9 mouse cellular contexts compared by ENCODE assay signal in the genomic region with DNA sequence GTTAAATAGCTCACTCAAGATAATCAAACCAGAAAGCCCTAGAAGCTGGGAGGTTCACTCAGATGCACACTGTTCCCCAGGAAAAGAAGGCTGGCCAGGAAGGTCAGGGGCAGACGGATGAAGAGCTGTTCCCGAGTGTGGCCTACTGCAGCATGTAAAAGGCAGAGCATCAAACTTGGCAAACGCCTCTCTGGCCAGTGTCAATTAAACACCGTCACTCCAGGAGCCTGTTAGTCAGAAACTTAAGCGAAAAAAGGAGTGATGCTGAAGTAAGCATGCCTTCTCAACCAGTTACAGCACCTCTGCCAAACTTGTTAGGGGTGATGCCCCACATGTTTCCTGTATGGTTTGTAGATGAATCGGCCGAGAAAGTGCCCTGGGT.
DNase-seq lines count a peak whose midpoint lies in the region; ATAC-seq and TF ChIP-seq lines count a peak whose summit lies in the region.
"Had no signal": no experiment of that assay in that cellular context is flagged by ENCODE, and none has a peak within 500 bp of the region (broad histone marks: within the 10 kb centered on the region; RNA-seq: fewer than 3 reads in every experiment).

No protein-coding gene starts in this region.

- peaks cover 18% of the 10 kb centered on the region; the same call in 1 of the 2 replicates for H3K4me1 ChIP-seq in midbrain, embryonic 13.5 days (replicated peaks)
- H3K4me1 ChIP-seq in midbrain, embryonic 16.5 days (ENCODE audit: control insufficient read depth, insufficient read depth, low read length) = no peaks in the 10 kb centered on the region; the same call in 1 of the 2 replicates
- H3K4me1 ChIP-seq in hindbrain, postnatal 0 days (ENCODE audit: insufficient read depth, low read length) = peaks cover 22% of the 10 kb centered on the region
- H3K4me1 ChIP-seq in stomach, embryonic 15.5 days = peaks cover 8% of the 10 kb centered on the region; the same call in 1 of the 2 replicates

- no peak overlapping the region for H3K9ac ChIP-seq in midbrain, embryonic 13.5 days (replicated peaks)
- H3K9ac ChIP-seq in midbrain, embryonic 16.5 days (ENCODE audit: low read depth, low read length) = no peak overlapping the region
- no peak overlapping the region for H3K9ac ChIP-seq in hindbrain, postnatal 0 days (replicated peaks; ENCODE audit: low read length)
- H3K9ac ChIP-seq in stomach, embryonic 15.5 days = no peak overlapping the region

- intact Hi-C loops in left cerebral cortex, postnatal 25 days (cut with DNase I) = no loop called here

- no peak for TF ChIP-seq CTCF in hindbrain, postnatal 0 days (IDR thresholded peaks at IDR 0.05; ENCODE audit: low read depth)

- 56% methylated on average over 7 of the region's 7 CpGs for WGBS in midbrain, embryonic 13.5 days
- WGBS in midbrain, embryonic 16.5 days = 50% methylated on average over 7 of the region's 7 CpGs
- 39% methylated on average over 7 of the region's 7 CpGs for WGBS in hindbrain, postnatal 0 days
- WGBS in stomach, embryonic 15.5 days = 31% methylated on average over 7 of the region's 7 CpGs

- DNase-seq in heart, adult 18-20 months = peak; percentile 35 to 37
- DNase-seq in hindbrain, postnatal 0 days (ENCODE audit: low spot score) = peak; percentile 35
- no peak for DNase-seq in spleen, postnatal 14 days (ENCODE audit: low spot score in 2 of 2)
- DNase-seq in left cerebral cortex, postnatal 25 days (ENCODE audit: low spot score in 2 of 2) = no peak
- no peak for DNase-seq in yolk sac, embryonic 10.5 days (ENCODE audit: low spot score)

- no peak overlapping the region for H3K4me2 ChIP-seq in midbrain, embryonic 13.5 days (replicated peaks)
- H3K4me2 ChIP-seq in midbrain, embryonic 16.5 days (ENCODE audit: low read length) = no peak overlapping the region
- no peak overlapping the region for H3K4me2 ChIP-seq in hindbrain, postnatal 0 days (ENCODE audit: low read depth, low read length)
- no peak overlapping the region for H3K4me2 ChIP-seq in stomach, embryonic 15.5 days

- ATAC-seq in midbrain, embryonic 13.5 days = no peak
- no peak for ATAC-seq in midbrain, embryonic 16.5 days
- ATAC-seq in hindbrain, postnatal 0 days = no peak
- ATAC-seq in stomach, embryonic 15.5 days (ENCODE audit: insufficient read depth, low FRiP score, low read depth) = no peak

- H3K27me3 ChIP-seq in midbrain, embryonic 13.5 days = no peaks in the 10 kb centered on the region
- H3K27me3 ChIP-seq in midbrain, embryonic 16.5 days (ENCODE audit: control insufficient read depth, insufficient read depth, low read depth, low read length) = no peaks in the 10 kb centered on the region
- no peaks in the 10 kb centered on the region for H3K27me3 ChIP-seq in hindbrain, postnatal 0 days (ENCODE audit: insufficient read depth, low read length)
- no peaks in the 10 kb centered on the region for H3K27me3 ChIP-seq in stomach, embryonic 15.5 days (replicated peaks)

- H3K4me3 ChIP-seq in midbrain, embryonic 13.5 days (replicated peaks) = no peak overlapping the region
- no peak overlapping the region for H3K4me3 ChIP-seq in midbrain, embryonic 16.5 days (ENCODE audit: low read depth, low read length)
- H3K4me3 ChIP-seq in hindbrain, postnatal 0 days (ENCODE audit: low read length) = no peak overlapping the region
- no peak overlapping the region for H3K4me3 ChIP-seq in stomach, embryonic 15.5 days (replicated peaks)
- H3K4me3 ChIP-seq: myocyte had no signal

- peak overlapping the region; percentile 6; the same call in 1 of the 2 replicates for H3K27ac ChIP-seq in midbrain, embryonic 13.5 days
- H3K27ac ChIP-seq in midbrain, embryonic 16.5 days (ENCODE audit: low read length) = no peak overlapping the region
- H3K27ac ChIP-seq in hindbrain, postnatal 0 days = peak overlapping the region; percentile 45; the same call in 1 of the 2 replicates
- H3K27ac ChIP-seq in stomach, embryonic 15.5 days = peak overlapping the region; percentile 63; the same call in 1 of the 2 replicates

- H3K36me3 ChIP-seq in midbrain, embryonic 13.5 days = no peaks in the 10 kb centered on the region
- no peaks in the 10 kb centered on the region for H3K36me3 ChIP-seq in midbrain, embryonic 16.5 days (ENCODE audit: control insufficient read depth, insufficient read depth, low read length)
- H3K36me3 ChIP-seq in hindbrain, postnatal 0 days (ENCODE audit: insufficient read depth, low read length) = no peaks in the 10 kb centered on the region
- H3K36me3 ChIP-seq in stomach, embryonic 15.5 days = no peaks in the 10 kb centered on the region

- no peaks in the 10 kb centered on the region for H3K9me3 ChIP-seq in midbrain, embryonic 13.5 days
- H3K9me3 ChIP-seq in midbrain, embryonic 16.5 days (replicated peaks; ENCODE audit: control insufficient read depth, low read length, poor library complexity, severe bottlenecking) = no peaks in the 10 kb centered on the region
- no peaks in the 10 kb centered on the region for H3K9me3 ChIP-seq in hindbrain, postnatal 0 days (ENCODE audit: low read length)
- H3K9me3 ChIP-seq in stomach, embryonic 15.5 days = no peaks in the 10 kb centered on the region

Comparison
In these comparisons a context has a peak if more than half of its experiments do, and no peak if none do; other contexts are left out.
1. DNase-seq: peak in heart, adult 18-20 months (2 of 2) and hindbrain, postnatal 0 days (single experiment); none in spleen, postnatal 14 days (0 of 2), left cerebral cortex, postnatal 25 days (0 of 2) and yolk sac, embryonic 10.5 days (single experiment).